Mouse (Mus musculus) liver (tissue): ENCODE results near the gene Snip1.
A peak's percentile ranks its signal among the peaks of the same experiment; 100 is the strongest.

Experiments
- DNase-seq: peaks from one replicate; pipeline ENCODE4 v3.0.0-alpha.2; 2020; ENCODE audit warnings: mixed read lengths

Gene Snip1

GRCm38 (mm10) chr4:125066490-125067370 is at the start of gene Snip1:
Gene Snip1, plus strand, starts transcription at chr4:125066672.
- DNase-seq = peak; percentile 93

DNA sequence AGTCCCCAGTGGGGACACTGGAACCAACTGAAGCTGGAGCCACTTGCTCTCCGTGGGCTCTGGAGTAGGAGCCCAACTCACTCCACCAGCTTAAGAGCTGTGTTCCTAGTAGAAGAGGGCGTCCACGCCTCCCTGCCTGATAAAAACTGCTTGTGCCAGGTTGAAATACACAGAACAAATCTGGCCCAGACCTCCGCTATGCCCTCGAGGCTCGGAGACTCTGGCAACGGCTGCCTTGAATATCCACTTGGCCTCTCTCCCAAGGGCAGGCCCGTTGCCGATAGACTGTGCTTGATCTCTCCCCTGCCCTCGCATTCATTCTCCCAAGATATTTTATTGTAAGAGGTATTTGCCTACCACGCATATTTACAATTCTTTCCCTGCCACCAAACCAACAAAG is 49.0 kb upstream of the Snip1 start:
- no peak for DNase-seq

GRCm38 (mm10) chr4:125020780-125021538 is 45.5 kb upstream of the Snip1 start:
- DNase-seq = no peak

- DNase-seq = peak; percentile 89
Measured at GRCm38 (mm10) chr4:125029891-125030614, 36.4 kb upstream of the Snip1 start.

GRCm38 (mm10) chr4:125034341-125034740 is 32.1 kb upstream of the Snip1 start:
- DNase-seq = no peak

DNA sequence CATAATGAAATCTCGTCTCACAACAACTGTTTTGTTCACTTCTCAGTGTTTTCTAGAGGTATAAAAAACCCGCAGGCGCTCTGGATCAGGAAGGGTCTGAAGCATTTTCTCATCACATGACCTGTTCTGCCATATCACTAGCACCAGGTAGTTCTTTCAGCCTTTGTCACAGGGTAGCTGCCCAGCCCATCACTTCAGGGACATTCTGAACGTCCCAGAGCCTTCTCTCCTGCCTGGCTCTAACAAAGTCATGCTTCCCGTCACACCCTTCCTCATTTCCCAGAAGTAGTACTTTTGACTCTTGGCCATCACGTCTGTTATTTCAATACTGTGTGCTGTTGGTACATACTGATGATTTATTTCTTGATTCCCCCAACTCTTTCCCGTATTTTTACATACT is 22.0 kb upstream of the Snip1 start:
- DNase-seq = no peak

- no peak for DNase-seq
Measured at GRCm38 (mm10) chr4:125055385-125055784, 11.1 kb upstream of the Snip1 start.

- no peak for DNase-seq
Measured at GRCm38 (mm10) chr4:125056476-125056875, 10.0 kb upstream of the Snip1 start.

DNA sequence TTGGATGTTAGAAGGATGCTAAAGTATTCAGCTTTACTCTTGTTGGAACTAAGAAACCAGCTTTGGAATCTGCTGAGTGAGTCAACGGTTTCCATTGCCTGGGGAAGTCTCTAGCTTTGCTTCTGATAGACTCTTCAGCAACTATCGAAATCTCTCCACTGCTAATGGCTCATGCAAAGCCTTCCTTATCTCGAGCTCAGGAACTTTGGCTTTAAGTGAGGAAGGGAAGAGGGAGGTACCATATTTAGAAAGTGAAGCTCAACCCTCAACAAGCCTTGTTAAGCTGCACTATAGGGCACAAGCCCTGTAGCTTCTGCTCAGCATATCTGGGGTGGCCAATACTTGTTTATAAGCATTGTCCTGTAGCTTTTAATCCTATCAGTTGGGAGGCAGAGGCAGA is 9.2 kb upstream of the Snip1 start:
- no peak for DNase-seq

DNA sequence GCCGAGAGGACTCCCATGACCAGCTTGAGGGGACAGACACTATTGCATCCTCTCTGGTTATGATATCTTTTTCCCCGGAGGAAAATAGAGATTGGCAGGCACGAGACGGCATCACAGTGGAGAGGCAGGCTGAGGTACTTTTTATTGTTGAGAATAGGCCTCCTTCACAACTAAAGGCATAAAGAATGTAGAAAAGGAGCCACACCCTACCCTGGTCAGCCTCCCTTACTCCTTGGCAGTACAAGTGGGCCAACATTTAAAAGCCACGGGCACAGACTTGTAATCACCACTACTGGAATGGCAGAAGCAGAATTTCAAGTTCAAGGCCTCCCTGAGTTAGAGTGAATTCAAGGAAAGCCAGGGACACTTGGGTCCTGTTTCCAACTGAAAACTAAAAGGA is 8.4 kb upstream of the Snip1 start:
- no peak for DNase-seq

DNA sequence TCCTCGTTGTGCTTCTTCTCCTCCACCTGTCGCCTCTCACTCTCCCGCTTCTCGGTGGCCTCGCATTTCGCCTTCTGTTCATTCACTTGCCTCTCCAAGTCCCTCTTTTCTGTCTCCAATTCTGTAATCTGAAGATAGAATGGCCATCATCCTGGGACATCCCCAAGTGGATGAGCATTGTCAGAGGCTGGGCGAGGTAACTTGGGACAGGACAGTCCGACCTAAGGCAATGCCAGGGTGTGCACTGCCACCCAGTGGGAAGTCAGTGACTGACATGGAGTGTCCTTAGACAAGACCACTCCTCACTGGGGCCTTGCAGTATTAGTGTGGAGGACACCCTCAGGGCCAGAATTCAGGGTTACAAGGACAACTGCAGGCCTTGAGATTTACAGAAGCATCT is 7.4 kb upstream of the Snip1 start:
- peak; percentile 61 for DNase-seq

DNA sequence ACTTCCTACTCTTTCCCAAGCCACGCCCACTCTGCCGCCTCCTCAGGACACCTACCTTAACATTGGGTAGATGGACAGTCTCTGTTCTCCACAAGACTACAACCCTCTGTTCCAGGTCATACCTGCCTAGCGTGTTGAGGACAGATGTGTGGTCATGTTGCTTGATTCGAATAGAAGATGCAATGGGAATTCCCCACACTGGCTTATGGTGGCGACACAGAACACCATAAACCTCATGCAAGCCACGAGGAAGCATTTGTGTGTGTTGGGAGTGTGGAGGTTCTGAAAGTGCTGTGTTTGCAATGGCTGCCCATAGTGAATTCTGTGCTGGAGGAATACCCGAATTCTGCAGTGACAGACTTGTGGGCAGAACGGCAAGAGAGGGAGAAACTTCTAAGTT is 2.6 kb upstream of the Snip1 start:
- DNase-seq = no peak

DNA sequence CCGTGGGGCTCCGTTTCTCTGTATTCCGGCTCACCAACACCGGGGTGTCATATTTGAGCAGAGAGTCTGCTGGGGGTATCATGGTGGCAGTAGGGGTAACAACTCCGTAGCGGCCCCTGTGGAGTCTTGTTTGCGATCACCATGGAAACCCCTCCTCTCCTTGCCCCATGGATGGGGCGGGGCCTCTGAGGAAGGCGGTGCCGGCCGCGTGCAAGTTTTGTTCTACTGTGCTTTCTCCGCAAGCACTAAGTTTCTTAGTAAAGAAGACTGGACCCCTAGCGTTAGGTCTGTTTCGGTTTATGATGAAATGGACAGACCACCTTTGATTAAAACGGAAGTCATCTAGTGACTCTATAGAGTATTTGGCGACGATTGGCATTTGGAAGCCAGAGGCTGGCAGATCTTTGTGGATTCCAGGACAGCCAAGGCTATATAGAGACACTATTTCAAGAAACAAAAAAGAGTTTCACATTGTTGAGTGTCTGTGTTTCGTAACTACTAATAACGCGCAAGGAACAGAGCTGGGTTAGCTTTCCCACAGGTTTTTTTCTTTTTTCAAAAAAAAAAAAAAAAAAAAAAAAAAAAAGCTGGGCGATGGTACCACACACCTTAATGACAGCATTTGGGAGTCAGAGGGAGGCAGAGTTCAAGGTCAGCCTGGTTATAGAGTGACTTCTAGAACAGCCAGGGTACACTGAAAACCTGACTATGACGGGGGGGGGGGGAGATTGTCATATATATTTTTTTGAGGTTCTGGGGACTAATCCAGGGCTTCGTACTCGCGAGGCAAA is 760 bp upstream of the Snip1 start, which contains the start of gene Dnali1:
Gene Dnali1 (minus strand): TSS at position 187 of the 791 bp plus-strand sequence.
- DNase-seq = peak; percentile 70

GRCm38 (mm10) chr4:125077700-125078099 is 11.2 kb downstream of the Snip1 start:
- DNase-seq = no peak

DNA sequence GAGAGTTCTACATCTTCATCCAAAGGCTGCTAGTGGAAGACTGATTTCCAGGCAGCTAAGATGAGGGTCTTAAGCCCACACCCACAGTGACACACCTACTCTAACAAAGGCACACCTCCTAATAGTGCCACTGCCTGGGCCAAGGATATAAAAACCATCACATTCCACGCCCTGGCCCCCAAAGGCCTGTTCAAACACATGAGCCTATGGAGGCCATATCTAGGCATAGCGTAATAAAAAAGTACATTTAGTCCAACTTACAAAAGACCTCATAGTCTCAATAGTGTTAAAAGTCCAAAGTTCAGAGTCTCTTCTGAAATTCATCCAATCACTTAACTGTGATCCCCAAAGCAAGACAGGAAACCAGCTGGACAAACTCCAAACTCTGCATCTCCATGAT is 12.2 kb downstream of the Snip1 start:
- no peak for DNase-seq

DNA sequence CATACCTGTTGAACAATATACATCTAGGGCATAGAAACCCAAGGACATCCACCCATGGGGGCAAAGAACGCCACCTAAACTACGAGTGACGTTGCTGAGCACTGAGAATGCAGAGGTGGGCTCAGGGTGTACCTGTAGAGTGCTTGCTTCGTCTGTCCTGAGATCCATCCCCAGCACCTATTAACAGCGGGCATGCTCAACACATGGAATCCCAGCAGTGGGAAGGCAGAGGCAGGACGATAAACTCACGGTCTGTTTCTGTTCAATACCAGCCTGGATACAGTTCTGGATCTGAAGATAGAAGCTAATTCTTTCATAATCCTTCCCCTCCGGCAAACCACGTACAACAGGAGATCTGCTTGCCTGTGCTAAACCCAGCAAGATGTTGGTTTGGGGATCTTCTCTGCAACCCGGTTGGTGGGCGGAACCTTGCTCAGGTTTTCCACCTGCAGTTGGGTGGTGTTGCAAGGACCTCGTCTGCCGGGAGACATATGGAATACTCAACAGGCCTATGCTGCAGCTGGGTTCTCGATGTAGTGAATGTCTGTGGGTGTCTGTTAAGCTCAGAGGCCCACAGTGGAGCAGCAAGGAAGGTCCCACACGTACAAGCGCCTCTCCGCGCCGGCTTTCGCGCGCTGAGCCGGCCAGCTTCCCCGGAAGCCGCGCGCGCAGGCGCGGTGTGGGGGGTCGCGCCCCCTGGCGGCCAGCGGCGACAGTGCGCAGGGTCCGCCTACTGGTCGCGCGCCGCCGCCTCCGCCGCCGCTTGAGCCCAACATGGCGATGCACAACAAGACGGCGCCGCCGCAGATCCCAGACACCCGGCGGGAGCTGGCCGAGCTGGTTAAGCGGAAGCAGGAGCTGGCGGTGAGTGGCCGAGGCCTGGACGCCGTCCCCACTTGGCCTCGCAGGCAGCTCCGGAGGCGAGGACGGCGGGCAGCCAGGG is 18.2 kb downstream of the Snip1 start, which contains the start of gene Meaf6:
Gene Meaf6 (plus strand): TSS at position 732 of the 943 bp plus-strand sequence.
- peak; percentile 90 for DNase-seq

DNA sequence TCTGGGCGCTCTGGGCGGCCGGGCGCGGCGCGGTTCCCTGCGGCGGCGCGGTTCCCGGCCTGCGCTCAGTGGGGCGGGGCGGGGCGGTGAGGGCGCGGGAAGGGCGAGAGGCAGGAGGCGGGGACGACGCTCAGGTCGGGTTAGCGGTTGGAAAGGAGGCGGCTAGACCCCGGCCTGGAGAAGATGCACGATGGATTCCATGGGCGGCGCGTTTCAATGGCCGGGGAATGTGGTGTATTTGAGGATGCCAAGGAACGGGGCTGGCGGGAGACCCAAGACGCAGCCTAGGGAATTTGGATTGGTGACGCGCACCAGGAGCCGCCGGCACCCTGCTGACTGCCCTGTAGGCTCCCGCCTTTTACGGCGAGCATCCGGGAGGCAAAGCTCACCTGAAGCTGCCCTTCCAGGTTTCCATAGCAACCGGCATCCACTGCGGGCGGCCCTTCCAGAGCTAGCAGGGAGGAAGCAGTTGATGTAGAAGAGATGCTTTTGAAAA is 18.9 kb downstream of the Snip1 start:
- peak; percentile 88 for DNase-seq

DNA sequence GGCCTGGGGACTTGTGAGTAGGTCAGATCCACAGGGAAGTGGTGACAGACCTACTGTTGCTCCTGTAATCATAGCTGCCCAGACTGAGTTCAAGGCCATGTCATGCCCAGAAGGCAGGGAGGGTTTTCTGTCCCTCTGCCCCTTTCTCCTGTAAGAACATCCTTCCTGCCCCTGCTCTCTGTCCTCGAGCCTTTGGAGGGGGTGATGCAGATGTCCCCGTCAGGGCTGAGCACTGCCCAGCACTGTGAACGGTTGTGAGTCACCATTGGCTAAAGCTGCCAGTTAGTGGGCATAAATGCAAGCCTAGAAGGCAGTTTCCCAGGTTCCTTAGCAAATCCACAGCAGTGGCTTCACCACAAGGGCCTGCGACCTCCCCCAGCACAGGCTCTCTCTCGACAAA is 26.6 kb downstream of the Snip1 start:
- no peak for DNase-seq

- no peak for DNase-seq
Measured at GRCm38 (mm10) chr4:125096066-125096465, 29.6 kb downstream of the Snip1 start.

- DNase-seq = no peak
Measured at GRCm38 (mm10) chr4:125097412-125097811, 30.9 kb downstream of the Snip1 start.

GRCm38 (mm10) chr4:125099458-125099857 is 33.0 kb downstream of the Snip1 start:
- DNase-seq = peak; percentile 85
